Mouse (Mus musculus): ENCODE data around the gene Ptch2.

Ptch2 gene

DNA sequence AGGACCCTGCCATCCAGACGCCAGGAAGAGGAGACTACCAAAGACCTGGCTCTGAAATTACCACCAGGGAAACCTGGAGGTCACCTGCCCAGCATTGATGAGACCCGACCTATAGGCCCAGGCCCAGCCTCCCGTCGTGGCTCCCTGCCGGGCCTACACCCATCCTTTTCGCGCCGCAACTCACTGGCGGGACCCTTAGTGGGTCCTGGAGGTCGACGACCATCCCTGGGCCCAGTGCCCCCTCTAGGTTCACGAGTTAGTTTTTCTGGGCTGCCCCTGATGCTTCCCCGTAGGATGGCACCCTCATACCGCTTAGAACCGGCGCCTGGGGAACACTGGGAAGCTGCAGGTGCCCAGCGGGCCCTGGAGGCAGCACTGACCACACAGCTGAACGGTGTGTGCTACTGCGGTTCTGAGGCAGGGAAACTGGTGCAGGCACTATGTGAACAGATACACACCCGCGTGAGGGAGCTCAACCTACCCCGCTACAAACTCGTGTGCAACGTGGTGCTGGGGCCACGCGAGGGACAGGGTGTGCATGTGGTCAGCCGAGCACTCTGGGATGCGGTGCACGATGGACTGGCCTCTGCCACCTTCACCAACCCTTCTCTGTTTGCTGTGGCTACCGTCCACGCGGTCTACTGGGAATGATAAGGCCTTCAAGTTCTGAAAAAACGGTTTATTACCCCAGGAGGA is 32.3 kb downstream of the Ptch2 start:
- DNase-seq (ENCODE audit: low read depth, low spot score), result no peak

DNA sequence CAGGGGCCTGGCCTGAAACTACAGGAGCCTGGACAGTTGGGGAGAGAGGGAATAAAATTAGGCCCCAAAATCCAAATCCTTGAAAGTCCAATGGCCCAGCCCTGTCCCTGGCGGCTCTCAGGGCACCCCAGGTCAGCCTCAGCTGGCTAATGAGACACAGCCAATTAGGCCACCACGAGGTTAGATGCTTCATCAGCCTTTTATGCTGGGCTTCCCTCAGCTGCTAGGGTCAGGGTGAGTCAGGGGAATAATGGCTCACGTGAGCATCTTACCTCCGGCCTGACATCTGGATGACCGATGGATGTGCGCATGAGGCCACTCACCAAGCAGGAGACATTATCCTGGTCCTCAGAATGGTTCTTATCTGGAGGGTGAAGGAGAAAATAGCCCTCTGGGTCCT is 34.9 kb downstream of the Ptch2 start:
- no peak for DNase-seq (ENCODE audit: low read depth, low spot score)

DNA sequence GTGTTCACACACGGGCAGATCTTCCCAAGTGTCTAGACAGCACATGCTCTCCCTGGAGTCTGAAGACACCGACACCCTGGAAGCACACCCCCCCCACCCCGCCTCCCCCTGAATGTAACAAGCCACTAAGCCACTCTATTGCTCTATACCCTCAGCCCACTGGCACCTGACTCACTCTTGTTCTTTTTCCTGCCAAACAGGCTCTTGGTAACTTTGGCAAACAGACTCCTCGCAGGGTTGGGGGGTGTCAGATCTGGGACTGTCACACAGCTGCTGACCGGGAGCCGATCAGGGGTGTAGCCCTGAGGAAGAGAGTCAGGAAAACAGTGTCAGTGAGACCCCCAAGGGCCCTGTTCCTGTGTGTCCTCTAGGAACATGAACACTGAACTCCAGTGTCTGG is 35.3 kb downstream of the Ptch2 start:
- no peak for DNase-seq (ENCODE audit: low read depth, low spot score)

DNA sequence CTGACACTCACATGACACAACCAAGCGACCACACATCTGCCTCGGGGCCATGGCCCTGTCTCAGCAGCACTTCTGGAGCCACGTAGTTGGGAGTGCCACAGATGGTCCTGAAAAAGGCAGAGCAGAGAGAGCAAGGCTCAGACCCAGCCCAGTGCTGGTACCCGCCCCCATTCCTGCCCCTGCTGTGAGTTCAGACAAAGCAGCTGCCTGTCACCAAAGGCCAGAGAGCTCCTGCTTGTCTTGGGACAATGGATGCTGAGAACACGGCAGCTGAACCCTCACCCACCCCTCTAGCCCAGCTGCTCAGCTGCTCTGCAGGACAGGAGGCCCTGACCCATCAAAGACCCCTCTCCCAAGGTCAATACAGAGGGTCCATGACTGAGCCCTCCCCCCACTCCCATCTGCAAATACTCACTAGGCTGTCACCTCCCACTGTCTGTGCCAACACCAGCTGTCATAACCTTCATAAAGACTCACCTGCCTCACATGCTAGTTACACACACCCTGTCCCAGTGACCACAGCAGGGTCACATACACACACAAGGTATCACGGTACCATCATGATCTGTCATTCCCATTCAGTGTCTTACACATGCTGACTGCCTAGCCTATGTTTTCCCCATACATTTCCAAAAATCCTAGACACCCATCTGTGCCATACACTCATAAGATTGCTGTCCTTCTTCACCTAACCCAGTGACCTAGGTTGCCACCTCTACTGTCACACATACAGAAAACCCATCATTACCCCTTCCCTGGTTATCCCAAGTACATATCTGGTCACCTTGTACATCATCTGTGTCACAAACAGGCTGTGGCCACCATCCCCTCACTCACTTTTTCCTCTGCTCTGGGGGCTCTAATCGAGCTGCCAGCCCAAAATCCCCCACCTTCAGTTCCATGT is 36.3 kb downstream of the Ptch2 start:
- DNase-seq (ENCODE audit: low read depth, low spot score), result peak; percentile 83

DNA sequence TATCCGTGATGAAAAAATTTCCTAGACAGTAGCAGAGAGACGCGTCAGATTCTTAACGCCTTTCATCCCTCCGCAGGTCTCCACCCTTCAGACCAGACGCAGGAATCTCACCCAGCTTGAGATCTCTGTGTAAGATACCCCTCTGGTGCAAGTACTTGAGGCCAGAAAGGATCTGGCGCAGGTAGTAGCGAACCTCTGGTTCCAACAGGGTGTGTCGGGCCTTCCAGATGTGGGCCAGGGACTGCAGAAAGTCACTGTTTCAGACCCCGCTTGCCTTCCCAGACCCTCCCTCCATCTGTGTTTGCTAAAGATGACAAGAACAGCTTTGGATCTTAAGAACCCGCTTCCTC is 36.9 kb downstream of the Ptch2 start:
- DNase-seq (ENCODE audit: low read depth, low spot score), result no peak

DNA sequence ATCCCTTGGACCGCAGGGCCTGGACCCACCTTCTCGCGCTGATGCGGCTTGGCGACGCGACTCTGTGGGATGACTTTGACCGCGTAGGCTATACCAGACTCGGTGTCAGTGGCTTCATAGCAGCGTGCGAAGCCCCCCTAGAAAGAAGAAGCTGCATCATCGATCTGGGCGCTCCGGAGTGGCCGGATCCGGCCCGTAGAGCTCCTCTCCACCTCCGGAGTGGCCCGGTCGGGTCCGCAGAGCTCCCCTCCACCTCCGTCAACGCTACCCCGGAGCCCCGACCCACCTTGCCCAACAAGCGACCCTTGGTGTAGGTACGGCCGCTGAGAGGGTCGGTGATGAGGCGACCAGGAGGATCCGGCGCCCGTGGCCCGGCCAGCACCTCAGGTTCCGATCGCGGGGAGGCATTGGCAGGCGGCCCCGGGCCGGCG is 37.5 kb downstream of the Ptch2 start:
- no peak for DNase-seq (ENCODE audit: low read depth, low spot score)

DNA sequence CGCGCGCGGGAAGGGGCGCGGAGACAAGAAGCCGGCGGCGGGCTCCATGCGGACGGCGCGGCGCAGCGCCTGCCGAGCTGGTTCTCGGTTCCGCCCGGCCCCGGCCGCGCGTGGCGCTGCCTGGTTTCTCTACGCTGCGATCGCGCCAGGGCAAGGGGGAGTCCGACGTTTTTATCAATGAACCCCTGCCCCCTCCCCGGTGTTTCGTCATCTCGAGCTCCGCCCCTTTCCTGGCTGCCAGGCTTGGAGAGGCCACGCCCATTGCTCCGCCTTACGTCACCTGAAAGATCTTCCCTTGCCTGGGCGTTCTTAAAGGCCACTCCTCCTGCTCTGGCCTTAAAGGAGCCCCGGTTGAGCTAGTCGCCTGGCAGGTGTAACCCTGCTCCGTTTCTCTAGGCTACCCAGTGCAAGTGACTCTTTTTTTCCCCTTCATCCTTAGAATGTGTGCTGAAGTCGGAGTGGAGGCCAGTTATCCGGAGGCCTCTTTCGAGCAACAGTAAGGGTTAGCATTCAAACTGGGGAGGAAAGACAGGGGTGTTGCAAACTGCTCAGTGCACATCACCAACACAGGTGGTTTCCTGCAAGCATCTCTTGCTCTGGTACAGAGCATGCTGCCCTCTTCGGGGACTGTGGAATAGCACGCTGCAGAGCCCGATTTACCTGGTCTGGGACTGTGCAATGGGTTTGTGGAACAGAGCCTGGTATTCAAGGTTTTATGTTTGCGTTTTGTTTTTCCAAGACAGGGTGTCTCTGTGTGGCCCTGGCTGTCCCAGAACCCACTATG is 38.1 kb downstream of the Ptch2 start, which contains the start of gene Plk3:
Gene Plk3 (minus strand): TSS at position 147 of the 784 bp plus-strand sequence.
- peak; percentile 97 for DNase-seq (ENCODE audit: low read depth, low spot score)

DNA sequence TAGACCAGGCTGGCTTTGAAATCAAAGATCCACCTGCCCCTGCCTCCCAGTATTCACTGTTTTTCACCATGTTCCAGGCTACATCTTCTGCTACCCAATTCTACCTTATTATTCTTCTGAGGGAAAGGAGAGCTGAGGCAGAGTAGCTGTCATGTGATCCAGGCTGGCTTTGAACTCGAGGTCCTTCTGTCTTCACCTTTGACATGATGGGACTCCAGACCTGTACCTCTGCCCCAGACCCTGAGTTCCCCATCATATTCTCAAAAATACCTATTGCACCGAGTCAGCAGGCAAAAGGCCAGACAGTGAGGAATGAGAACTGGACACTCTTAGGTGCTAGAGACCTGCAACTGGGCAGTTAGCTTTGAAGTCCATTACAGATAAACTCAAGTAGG is 38.7 kb downstream of the Ptch2 start:
- DNase-seq (ENCODE audit: low read depth, low spot score), result no peak

DNA sequence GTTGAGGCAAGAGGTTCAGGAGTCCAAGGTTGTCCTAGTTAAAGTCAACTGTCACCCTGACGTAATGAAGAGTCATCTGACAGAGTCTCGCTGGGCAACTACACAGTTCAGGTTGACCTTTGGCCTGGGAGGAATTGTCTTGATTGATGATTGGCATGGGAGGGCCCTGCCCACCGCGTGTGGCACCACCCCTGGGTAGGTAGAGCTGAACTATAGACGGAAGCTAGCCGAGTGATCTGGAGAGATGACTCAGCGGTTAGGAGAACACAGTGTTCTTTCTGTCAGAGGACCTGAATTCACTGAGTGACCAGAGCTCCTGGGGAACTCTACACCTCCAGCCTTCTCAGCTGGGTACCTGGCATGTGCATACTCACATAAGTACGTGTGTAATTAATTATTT is 40.2 kb downstream of the Ptch2 start:
- DNase-seq (ENCODE audit: low read depth, low spot score), result no peak

DNA sequence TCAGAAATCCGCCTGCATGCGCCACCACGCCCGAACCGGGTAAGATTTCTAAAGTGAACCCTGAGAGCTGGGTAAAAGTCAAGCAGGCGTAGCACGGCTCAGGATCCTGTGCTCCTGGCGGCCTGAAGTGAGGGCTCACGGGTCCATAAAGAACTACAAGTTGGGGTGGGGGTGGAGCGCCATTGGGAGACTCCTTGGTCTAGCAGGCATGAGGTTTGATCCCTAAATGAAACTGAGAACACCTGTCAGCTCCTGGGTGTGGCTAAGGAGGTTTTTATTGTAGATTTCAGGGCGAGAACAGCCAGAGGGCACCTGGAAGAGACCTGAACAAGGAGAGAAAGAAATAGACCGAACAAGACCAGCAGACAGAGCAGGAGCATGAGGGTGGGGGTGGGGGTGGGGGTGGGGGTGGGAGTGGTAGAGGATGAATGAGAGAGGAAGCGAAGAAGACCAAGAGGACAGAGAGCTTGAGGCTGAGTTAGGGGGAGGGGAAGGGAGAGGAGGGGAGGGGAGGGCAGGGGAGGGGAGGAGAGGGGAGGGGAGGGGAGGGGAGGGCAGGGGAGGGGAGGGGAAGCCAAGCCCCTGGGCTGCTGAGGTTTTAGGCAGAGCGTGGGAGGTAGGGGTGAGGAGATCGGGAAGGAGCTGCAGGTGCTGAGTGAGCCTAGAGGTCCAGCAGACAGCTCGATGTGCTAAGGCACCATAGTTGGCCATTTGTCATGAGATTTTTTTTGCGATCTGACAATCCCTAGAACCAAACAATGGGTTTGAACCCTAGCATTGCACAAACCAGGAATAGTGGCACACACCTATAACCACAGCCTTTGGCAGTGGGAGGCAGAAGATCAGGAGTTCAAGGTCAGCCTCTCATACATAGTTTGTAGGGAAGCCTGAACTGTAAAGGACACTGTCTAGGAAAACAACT is 42.7 kb downstream of the Ptch2 start:
- DNase-seq (ENCODE audit: low read depth, low spot score), result no peak

DNA sequence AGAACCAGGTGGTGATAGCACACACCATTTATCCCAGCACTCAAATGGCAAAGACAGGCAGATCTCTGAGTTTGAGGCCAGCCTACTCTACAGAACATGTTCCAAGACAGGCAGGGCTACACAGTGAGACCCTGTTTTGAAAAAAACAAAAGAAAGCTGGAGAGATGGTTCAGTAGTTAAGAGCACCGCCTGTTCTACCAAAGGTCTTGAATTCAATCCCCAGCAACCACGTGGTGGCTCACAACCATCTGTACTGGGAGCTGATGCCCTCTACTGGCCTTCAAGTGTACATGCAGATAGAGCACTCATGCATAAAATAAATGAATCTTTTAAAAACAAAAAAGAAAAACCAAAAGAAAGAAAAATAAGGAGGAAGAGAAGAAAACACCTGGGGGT is 43.3 kb downstream of the Ptch2 start:
- no peak for DNase-seq (ENCODE audit: low read depth, low spot score)

DNA sequence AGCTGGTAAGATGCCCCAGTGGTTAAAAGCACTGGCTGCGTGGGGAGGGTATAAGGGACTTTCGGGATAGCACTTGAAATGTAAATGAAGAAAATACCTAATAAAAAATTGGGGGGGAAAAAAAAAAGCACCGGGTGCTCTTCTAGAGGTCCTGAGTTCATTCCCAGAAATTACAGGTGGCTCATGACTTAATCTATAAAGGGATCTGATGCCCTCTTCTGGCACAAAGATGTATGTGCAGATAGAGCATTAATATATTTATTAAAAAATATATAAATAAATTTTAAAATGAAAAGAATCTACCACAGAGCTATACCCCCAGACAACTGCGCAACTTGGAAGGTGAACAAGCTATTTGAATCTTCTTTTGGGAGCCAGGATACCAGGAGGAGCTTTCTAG is 44.7 kb downstream of the Ptch2 start:
- no peak for DNase-seq (ENCODE audit: low read depth, low spot score)

DNA sequence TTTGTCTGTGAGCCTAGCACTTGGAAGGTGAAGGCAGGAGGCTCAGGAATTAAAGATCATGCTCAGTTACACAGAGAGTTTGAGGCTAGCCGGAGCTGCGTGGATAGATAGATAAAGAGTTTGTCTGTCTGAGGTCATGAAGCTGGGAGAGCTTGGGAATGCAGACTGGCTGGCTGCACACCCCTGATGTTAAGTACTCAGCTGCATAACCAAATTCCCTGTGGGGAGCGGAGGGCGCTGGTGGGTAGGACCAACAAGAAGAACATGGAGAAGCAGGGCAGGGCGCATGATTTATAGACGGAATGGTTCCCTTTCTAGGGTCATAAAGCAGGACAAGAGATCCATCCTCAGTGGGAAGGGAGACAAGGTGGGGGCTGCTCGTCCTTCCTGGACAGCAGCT is 47.1 kb downstream of the Ptch2 start:
- no peak for DNase-seq (ENCODE audit: low read depth, low spot score)

DNA sequence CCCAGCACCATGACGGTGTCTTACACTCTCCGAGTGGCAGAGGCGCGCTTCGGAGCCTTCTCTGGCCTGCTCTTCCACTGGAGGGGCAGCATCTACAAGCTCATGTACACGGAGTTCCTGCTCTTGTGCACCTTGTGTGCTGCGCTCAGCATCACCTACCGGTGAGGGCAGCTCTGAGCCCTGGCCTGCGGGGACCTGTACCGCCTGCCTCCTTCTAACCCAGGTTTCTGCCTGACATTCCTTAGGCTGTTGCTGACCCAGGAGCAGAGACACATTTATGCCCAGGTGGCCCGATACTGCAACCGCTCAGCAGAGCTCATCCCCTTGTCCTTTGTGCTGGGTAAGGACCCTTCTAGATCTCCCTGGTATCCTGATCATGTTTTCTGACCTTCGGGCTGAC is 49.4 kb downstream of the Ptch2 start:
- no peak for DNase-seq (ENCODE audit: low read depth, low spot score)

DNA sequence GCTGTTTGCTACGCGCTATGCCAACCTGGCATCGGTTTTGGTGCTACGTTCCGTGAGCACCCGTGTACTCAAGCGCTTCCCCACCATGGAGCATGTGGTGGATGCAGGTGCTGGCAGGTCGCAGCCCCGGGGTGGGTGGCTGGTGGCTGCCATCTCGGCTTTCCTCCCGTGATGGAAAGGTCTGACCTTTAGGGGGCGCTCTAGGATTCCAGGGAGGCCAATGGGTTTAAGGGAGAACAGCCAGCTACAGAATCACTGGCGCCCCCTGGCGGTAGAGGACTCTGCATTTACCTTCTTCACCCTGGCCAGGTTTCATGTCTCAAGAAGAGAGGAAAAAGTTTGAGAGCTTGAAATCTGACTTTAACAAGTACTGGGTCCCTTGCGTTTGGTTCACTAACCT is 50.3 kb downstream of the Ptch2 start:
- DNase-seq (ENCODE audit: low read depth, low spot score), result peak; percentile 91

DNA sequence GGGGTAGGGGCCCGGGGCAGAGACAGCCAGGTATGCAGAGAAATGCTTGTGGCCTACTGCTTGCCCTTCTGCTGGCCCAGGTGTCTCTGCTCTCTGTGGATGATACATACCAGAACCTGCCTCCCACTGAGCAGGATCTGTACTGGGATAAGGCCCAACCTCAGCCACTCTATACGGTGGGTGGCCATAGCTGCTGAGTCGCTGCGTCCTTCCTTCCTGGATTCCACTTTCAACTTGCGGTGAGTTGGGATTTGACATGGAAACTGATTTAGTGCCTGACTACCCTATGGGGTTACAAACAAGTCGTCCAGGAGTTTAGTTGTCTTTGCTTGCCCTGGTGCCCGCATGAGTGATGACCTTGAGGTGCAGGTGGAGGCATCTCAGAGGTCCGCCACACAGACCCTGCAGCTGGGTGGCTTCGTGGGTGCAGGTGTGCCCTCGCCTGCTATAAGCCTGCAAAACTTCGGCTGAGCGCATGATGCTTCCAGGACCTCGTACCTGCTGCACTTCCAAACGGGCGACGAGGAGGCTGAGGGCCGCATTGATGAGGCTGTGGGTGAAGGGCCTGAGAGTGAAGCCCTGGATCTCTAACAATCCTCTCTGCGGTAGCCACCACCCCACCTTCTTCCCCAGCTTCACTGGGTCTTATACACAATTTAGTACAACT is 52.3 kb downstream of the Ptch2 start:
- no peak for DNase-seq (ENCODE audit: low read depth, low spot score)

DNA sequence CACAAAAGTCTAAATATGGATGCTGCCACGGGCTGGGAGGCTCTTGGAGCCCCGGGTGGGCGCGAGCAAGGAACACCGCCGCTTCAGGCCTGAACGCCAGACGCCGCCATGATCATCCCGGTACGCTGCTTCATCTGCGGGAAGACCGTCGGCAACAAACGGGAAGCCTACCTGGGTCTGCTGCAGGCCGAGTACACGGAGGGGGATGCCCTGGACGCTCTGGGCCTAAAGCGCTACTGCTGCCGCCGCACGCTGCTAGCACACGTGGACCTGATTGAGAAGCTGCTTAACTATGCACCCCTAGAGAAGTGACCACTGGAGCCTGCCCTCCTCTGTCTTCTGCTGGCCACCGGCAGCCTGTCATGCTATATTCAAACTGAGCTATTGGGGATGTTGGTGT is 52.9 kb downstream of the Ptch2 start:
- no peak for DNase-seq (ENCODE audit: low read depth, low spot score)

DNA sequence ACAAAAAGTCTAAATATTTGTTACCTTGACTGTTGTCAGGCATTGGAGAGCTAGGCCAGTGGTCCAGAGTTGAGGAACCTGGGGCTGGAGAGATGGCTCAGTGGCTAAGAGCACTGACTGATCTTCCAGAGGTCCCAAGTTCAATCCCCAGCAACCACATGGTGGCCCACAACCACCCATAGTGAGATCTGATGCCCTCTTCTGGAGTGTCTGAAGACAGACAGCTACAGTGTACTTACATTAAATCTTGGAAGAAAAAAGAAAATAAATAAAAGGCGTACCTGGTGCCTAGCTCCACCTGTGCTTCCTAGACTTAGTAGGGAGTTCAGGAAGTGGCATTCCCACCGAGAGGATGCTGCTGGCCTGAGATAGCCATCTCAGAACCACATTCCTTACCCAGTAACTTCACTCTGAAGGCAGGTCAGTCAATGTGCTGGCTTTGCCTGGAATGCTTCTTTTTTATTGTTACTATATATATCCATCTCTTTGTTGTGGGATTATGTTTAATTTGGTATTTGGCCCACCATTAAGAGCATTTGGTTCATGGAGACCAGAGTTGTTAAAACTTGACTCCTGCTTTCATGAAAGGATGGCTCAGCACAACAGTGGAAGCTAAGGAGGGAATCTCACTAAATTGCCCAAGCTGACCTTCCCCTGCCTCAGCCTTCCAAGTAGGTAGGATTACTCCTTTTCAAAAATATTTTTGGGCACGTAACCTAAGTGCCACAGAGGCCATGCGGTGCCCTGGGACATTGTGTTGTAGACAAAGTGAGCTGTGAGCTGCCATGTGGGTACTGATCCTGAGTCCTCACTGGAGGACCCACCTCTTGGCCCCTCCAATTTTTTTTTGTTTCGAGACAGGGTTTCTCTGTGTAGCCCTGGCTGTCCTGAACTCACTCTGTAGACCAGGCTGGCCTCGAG is 53.7 kb downstream of the Ptch2 start:
- no peak for DNase-seq (ENCODE audit: low read depth, low spot score)

DNA sequence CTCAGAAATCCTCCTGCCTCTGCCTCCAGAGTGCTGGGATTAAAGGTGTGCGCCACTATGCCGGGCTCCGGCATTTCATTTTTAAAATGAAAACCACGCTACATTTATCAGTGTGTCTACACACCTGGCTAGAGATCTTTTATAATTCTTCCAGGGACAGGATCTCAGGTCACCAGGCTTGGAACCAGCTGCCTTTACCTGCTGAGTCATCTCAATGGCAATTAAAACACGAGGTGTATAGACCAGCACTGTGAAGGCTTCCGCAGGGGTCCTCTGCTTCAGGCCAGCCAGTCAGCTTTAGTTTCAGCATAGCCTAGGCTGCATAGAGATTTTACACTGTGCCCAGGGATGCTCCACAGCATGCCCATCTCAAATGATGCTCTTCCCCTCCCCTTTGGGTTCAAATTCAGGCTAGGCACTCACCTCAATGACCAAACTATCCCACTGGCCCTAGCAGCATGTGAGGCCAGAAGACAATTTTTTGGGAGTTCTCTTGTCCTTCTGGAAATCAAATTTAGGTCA is 54.4 kb downstream of the Ptch2 start:
- DNase-seq (ENCODE audit: low read depth, low spot score), result no peak
